Mouse (Mus musculus) forebrain, embryonic 10.5 days (tissue): ENCODE data around the gene Stk19. TPM values are rescaled to one million over a fixed set of nuclear protein-coding genes. Genes with fewer than 3 reads are reported as not detected.

Experiments
- DNase-seq: peaks from one replicate; pipeline ENCODE4 v3.0.0-alpha.2; 2017; ENCODE audit warnings: low spot score; ENCODE audit errors: extremely low spot score
- H3K27ac ChIP-seq: fragments of 300-500 bp; sonication (generic); 2 replicates; pipeline ENCODE4 v1.5.1; 2016; ENCODE audit warnings: mild to moderate bottlenecking
- H3K27me3 ChIP-seq: fragments of 300-500 bp; sonication (generic); 2 replicates; pipeline ENCODE4 v1.6.1; 2016; ENCODE audit warnings: mild to moderate bottlenecking; ENCODE audit not compliant: poor library complexity, severe bottlenecking
- H3K36me3 ChIP-seq: fragments of 300-500 bp; sonication (generic); replicated peaks from 2 replicates; pipeline ENCODE4 v1.6.1; 2016; ENCODE audit warnings: mild to moderate bottlenecking, moderate library complexity
- H3K4me1 ChIP-seq: fragments of 300-500 bp; sonication (generic); 2 replicates; pipeline ENCODE4 v1.6.1; 2016
- H3K4me3 ChIP-seq: fragments of 300-500 bp; sonication (generic); 2 replicates; pipeline ENCODE4 v1.5.1; 2016; ENCODE audit warnings: mild to moderate bottlenecking, moderate library complexity
- H3K9me3 ChIP-seq: fragments of 300-500 bp; sonication (generic); 2 replicates; pipeline ENCODE4 v1.6.1; 2016; ENCODE audit warnings: mild to moderate bottlenecking, moderate library complexity
- WGBS: fragments of 180-500 bp; shearing (Covaris S2); methylation state at CpG from one replicate; pipeline ENCODE4 v1.1.7; 2016; 5-methylcytosine and 5-hydroxymethylcytosine counted together
- polyA plus RNA-seq: library from polyadenylated mRNA; unstranded; fragments of >200 nt; fragmentation: Nextera tagmentation; extraction: Ambion mirVana; gene quantifications from 2 replicates; pipeline ENCODE4 v1.2.1, GENCODE M21; 2016

Stk19 gene
- polyA plus RNA-seq, 1 experiment from 2014 or later: 31.6 TPM

DNA sequence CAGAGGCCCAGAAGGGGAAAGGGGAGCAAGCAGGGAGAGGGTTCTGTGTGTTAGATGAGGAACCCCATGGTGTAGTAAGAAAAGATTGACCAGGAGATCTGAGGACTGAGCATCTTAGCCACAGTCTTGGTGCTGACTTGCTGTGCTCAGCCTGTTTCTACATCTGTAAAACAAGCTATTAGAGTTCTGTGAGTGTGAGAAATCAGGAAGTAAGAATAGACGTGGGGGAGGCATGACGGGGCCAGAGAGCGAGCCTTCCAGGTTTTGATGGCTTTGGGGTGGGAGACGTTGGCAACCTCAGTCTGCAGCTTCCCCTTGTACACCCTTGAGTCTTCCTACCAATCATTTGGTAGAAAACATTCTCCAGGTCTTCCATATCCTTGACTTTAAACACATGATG is 21.9 kb upstream of the Stk19 start:
- no peaks in the 10 kb centered on the region for H3K4me1 ChIP-seq
- H3K4me3 ChIP-seq: no peak overlapping the region
- no peaks in the 10 kb centered on the region for H3K27me3 ChIP-seq
- DNase-seq: no peak
- no peak overlapping the region for H3K27ac ChIP-seq
- H3K9me3 ChIP-seq: no peaks in the 10 kb centered on the region
- 86% methylated on average over 4 of the region's 4 CpGs for WGBS
- H3K36me3 ChIP-seq: peaks cover 45% of the 10 kb centered on the region

DNA sequence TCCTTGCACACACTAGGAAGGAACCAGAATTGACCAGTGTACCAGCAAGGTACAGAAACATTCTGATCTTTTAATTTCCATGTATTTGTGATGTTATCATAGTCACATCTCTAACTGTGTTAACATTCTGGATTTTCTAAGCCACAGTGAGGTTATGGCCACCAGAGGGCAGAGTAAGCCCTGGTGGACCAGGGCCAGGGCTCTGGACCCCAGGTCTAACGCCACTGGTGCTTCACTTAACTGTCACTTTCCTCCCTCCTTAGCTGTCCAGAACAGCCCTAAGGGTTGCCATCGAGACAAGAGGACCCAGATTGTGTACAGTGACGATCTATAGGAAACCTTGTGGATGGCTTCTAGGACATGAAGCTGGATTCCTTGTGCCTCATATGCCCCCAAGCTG is 19.1 kb upstream of the Stk19 start:
- WGBS: 55% methylated on average over 3 of the region's 3 CpGs
- H3K27ac ChIP-seq: no peak overlapping the region
- H3K4me3 ChIP-seq: no peak overlapping the region
- peaks cover 65% of the 10 kb centered on the region for H3K36me3 ChIP-seq
- peaks cover 15% of the 10 kb centered on the region for H3K4me1 ChIP-seq
- no peaks in the 10 kb centered on the region for H3K27me3 ChIP-seq
- H3K9me3 ChIP-seq: no peaks in the 10 kb centered on the region
- DNase-seq: no peak

DNA sequence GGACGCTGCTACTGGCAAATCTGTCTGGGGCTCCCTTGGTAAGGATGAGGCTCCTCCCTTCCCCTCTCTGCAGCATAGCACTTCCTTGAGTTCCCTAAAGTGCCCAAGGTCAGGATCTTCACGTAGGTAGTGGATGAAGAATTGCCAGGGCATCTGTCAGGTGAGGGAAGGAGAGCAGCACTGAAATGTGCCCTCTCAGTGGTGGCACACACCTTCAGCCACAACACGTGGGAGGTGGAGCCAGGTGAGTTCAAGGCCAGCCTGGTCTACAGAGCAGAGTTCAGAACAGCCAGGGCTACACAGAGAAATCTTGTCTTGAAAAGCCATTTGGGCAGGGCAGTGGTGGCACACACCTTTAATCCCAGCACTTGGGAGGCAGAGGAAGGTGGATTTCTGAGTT is 18.0 kb upstream of the Stk19 start:
- Histone ChIP-seq H3K9me3 (no peaks in the 10 kb centered on the region), H3K27me3 (no peaks in the 10 kb centered on the region), H3K4me1 (peaks cover 20% of the 10 kb centered on the region), H3K36me3 (peaks cover 65% of the 10 kb centered on the region), H3K4me3 (no peak overlapping the region), H3K27ac (no peak overlapping the region)
- no peak for DNase-seq
- WGBS: 88% methylated on average over 3 of the region's 3 CpGs

DNA sequence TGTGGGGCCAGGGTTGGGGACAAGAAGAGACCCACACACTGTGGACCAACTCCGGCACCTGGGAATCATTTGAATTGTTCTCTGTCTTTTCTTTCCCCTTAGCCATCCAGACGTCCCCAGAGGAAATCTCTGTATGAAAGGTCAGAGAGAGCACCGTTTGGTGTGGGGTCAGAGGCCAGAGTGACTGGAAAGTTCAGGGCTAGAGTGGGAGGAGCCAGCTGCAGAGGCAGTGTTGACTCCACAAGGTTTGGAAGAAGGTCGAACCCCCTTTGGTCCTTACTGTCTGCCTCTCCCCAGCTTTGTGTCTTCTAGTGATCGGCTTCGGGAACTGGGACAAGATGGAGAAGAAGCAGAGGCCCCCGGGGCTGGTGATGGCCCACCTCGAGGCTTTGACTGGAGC is 16.8 kb upstream of the Stk19 start:
- whole genome bisulfite sequencing: 80% methylated on average over 8 of the region's 8 CpGs
- DNase-seq: no peak
- Histone ChIP-seq H3K9me3 (no peaks in the 10 kb centered on the region), H3K27ac (no peak overlapping the region), H3K4me1 (peaks cover 31% of the 10 kb centered on the region), H3K4me3 (no peak overlapping the region), H3K36me3 (peaks cover 65% of the 10 kb centered on the region), H3K27me3 (no peaks in the 10 kb centered on the region)

DNA sequence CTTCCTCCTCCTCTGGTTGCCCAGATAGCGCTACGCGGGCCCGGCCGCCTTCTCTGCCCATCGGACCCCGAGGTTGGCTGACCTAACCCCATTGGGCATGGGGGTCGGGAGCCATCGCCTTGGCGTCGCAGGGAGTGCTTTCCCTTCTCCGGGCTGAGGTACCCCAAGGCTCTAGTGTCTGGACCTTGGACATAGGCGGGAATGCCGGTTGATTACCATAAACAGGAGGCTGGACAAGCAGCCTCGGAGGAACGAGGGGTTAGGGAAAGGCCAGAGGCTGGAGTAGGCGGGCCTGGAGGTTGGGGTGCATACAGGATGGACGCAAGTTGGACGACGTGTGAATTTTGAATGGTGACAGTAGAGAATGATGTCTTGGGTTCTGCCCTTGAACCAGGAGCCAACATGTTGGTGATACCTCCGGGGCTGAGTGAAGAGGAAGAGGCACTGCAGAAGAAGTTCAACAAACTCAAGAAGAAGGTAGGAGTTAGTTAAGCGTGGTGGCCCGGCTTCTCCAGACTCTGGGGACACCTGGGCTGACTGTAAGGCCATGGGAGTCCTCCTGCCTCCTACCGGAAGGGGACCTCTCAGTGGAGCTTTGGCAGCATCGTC is 13.9 kb upstream of the Stk19 start:
- 2% methylated on average over 25 of the region's 25 CpGs for WGBS
- H3K36me3 ChIP-seq: peaks cover 66% of the 10 kb centered on the region
- peak overlapping the region; percentile 87 for H3K27ac ChIP-seq

DNA sequence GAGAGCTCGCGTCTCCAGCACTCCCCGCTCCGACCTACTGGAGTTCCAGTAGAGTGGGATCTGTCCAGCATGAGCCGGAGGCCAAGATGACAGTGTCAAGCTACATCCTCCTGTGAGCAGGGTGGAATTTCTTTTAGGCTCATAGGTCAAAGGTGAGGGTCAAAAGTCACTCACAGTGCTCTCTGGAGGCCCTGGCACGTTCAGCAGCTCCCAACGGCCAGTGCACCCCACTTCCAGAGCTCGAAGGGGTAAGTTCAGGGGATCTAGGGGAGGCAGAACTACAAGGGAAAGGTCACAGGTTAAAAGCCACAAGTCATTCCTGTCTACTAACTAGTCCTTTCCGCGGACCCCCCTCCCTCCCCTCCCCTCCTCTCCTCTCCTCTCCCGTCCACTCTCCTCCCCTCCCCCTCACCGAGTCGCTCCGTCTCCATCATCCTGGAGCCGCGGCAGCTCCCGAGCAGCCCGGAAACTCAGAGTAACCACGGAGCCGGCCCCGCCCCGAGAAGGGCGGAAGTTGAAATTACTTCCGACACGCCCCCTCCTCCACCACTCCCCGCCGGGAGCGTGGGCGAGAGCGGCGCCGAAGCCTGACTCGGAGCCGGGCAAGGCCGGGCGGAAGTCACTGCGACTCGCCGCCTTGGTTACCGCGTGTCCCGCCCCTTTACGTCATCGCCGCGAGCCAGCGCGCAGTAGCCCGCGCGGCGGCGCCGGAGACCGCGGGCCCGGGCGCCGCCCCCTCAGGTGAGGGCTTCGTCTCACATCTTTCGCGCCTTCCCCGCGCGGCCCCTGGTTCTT is 13.2 kb upstream of the Stk19 start, which contains the start of the genes Skiv2l and Nelfe:
Skiv2l (minus strand) TSS at position 489 of the 795 bp plus-strand sequence.
Nelfe (plus strand) TSS at position 670 of the 795 bp plus-strand sequence.
- peak; percentile 98 for DNase-seq
- H3K27ac ChIP-seq: peak within 1 kb of the TSS; percentile 87
- no peaks in the 10 kb centered on the region for H3K9me3 ChIP-seq
- H3K36me3 ChIP-seq: peaks cover 66% of the 10 kb centered on the region
- no peaks in the 10 kb centered on the region for H3K27me3 ChIP-seq
- peaks cover 31% of the 10 kb centered on the region for H3K4me1 ChIP-seq
- H3K4me3 ChIP-seq: peak within 1 kb of the TSS; percentile 72
- under 1% methylated on average over 65 of the region's 65 CpGs for WGBS

More for the DNA sequence above, 13.9 kb upstream of the Stk19 start:
- Histone ChIP-seq H3K27me3 (no peaks in the 10 kb centered on the region), H3K9me3 (no peaks in the 10 kb centered on the region), H3K4me1 (peaks cover 31% of the 10 kb centered on the region), H3K4me3 (peak overlapping the region; percentile 72)
- DNase-seq: no peak

DNA sequence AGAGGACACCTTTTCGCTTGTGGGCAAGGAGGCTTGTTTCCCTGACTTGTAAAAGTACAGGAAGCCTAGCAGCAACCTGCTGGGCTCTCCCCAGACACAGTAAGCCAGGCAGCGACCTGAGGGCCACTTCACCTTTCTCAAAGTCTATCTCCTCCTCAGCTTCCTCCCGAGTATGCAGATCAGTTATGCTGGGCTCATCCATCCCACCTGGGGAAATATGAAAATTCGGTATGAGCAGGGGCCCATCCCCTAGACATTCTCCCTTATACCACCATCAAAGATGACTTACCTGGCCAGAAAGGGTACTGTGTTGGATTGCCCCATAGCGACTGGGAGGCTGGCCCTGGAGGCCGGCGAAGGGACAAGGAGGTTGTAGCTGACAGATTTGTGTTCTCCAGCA is 10.9 kb upstream of the Stk19 start:
- Histone ChIP-seq H3K4me1 (peaks cover 31% of the 10 kb centered on the region), H3K36me3 (peaks cover 66% of the 10 kb centered on the region), H3K27ac (no peak overlapping the region), H3K9me3 (no peaks in the 10 kb centered on the region), H3K4me3 (no peak overlapping the region), H3K27me3 (no peaks in the 10 kb centered on the region)
- 93% methylated on average over 7 of the region's 7 CpGs for WGBS
- DNase-seq: no peak

DNA sequence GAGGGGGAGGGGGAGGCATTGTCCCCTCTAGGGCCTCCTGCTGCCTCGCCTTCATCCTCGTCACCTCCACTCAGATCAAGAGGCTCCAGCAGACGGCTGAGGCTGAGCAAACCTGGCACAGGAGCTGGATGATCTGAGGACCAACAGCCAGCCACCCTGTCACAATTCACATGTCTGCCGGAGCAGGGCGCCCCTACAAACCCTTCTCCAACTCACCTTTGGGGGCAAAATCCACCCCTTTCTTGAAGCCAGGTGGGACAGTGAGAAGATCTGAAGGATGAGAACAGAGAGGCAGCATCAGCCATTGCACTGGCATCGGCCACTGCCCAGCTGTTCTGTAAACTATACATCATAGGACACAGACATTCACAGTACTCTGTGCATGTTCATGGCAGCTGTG is 10.4 kb upstream of the Stk19 start:
- H3K4me1 ChIP-seq: peaks cover 29% of the 10 kb centered on the region
- H3K4me3 ChIP-seq: no peak overlapping the region
- H3K36me3 ChIP-seq: peaks cover 66% of the 10 kb centered on the region
- H3K9me3 ChIP-seq: no peaks in the 10 kb centered on the region
- 91% methylated on average over 6 of the region's 6 CpGs for WGBS
- H3K27me3 ChIP-seq: no peaks in the 10 kb centered on the region
- DNase-seq: no peak
- H3K27ac ChIP-seq: no peak overlapping the region

DNA sequence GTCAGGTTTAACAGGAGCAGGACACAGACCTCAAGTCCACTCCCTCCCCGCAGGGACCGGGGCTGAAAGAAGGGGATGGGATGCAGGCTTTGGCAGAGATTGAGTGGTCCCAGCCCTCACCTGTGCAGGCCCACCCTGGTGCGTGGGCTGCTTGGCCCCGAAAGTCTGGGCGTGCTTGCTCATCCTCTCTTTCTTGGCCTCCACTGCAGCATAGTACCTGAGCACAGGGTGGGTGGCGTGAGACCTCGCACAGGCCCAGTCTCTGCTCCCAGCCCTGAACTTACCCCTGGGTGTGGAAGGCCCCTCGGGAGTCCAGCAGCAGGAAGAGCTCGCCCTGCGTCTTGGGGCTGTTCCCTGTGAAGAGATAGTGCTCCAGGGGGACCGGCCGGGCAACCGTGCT is 8.1 kb upstream of the Stk19 start:
- WGBS: 95% methylated on average over 13 of the region's 13 CpGs
- peaks cover 84% of the 10 kb centered on the region for H3K36me3 ChIP-seq

DNA sequence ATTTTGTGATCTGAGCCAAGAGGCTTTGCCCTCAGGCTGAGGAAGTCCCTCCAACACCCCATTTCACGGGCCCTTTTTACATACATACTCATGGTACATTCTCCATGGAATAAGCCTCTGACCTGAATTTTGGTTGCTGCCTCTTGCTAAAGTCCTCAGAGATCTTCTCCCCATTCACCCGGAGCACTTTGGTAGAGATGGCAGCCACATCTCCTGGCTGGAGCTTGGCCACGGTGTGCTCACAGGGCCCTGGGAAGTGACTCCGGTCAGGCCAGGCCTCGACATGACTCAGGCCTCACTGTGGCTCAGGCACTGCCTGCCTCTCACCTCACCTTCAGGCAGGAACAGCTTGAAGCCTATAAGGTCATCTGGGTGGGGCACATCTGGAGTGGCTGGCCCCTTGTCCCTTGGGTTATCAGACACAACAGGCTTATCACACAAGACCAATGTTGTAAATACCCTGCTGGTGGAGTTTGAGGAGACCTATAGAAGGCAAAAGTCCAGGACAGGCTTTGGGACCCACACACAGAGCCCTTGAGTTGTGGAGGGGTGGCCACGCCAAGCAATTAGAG is 4.1 kb upstream of the Stk19 start:
- no peak for DNase-seq
- H3K27ac ChIP-seq: 0 out of 2 replicates have a peak overlapping the region, but pooled peaks have one; percentile 8
- peaks cover 32% of the 10 kb centered on the region for H3K4me1 ChIP-seq
- WGBS: 84% methylated on average over 6 of the region's 6 CpGs
- peak overlapping the region; percentile 2; the same call in 1 of the 2 replicates for H3K4me3 ChIP-seq
- no peaks in the 10 kb centered on the region for H3K9me3 ChIP-seq
- H3K36me3 ChIP-seq: peaks cover 81% of the 10 kb centered on the region
- no peaks in the 10 kb centered on the region for H3K27me3 ChIP-seq

More for the DNA sequence above, 8.1 kb upstream of the Stk19 start:
- H3K4me1 ChIP-seq: peaks cover 12% of the 10 kb centered on the region
- DNase-seq: no peak
- no peaks in the 10 kb centered on the region for H3K9me3 ChIP-seq
- no peak overlapping the region for H3K27ac ChIP-seq
- no peaks in the 10 kb centered on the region for H3K27me3 ChIP-seq
- no peak overlapping the region for H3K4me3 ChIP-seq

DNA sequence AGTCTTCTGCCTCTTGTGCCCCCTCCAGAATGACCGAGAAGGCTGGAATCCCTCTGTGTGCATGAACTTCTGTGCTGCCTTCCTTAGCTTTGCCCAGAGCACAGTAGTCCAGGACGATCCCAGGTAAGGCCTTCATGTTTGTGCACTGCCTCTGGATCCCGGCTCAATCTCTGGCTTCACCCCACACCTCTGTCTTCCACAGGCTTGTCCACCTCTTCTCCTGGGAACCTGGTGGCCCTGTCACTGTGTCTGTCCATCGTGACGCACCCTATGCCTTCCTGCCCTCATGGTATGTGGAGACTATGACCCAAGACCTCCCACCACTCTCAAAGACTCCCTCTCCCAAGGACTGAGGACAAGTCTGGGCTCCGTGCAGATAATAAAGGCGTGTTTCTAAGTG is 2.0 kb upstream of the Stk19 start:
- peak overlapping the region; percentile 85 for H3K4me3 ChIP-seq
- WGBS: 93% methylated on average over 7 of the region's 7 CpGs
- H3K4me1 ChIP-seq: peaks cover 39% of the 10 kb centered on the region
- no peak for DNase-seq
- no peaks in the 10 kb centered on the region for H3K9me3 ChIP-seq
- no peaks in the 10 kb centered on the region for H3K27me3 ChIP-seq
- H3K36me3 ChIP-seq: peaks cover 72% of the 10 kb centered on the region
- H3K27ac ChIP-seq: no peak overlapping the region

DNA sequence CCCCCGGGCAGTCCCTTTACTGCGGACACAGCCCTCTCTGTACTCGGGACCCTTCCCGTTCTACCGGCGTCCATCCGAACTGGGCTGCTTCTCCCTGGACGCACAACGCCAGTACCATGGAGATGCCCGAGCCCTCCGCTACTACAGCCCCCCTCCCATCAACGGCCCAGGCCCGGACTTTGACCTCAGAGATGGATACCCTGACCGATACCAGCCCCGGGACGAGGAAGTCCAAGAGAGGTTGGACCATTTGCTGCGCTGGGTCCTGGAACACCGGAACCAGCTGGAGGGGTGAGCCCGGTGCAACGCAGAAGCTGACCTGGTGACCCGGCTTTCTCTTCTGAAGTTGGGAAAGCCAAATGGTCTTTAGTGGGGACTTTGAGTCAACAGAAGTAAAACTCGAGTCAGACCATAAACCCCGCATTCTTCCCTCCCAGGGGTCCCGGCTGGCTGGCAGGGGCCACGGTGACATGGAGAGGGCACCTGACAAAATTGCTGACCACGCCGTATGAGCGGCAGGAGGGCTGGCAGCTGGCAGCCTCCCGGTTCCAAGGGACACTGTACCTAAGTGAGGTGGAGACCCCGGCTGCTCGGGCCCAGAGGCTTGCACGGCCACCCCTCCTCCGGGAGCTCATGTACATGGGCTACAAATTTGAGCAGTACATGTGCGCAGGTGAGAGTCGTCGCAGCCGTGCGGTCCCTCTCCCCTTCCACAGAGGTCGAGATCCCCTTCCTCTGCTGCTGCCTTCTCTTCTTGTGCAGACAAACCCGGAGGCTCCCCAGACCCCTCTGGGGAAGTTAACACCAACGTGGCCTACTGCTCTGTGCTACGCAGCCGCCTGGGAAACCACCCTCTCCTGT is 949 bp upstream of the Stk19 start:
- WGBS: 45% methylated on average over 43 of the region's 43 CpGs
- Histone ChIP-seq H3K9me3 (no peaks in the 10 kb centered on the region), H3K27me3 (no peaks in the 10 kb centered on the region), H3K4me3 (peak overlapping the region; percentile 85), H3K4me1 (peaks cover 39% of the 10 kb centered on the region), H3K36me3 (peaks cover 72% of the 10 kb centered on the region), H3K27ac (peak overlapping the region; percentile 85)
- no peak for DNase-seq
